Mouse (Mus musculus) ES-Bruce4 (cell line): ENCODE results near the gene Polr2h. TPM values are rescaled to one million over a fixed set of nuclear protein-coding genes. Genes with fewer than 3 reads are reported as not detected.
A peak's percentile ranks its signal among the peaks of the same experiment; 100 is the strongest.

Experiments
- H3K27ac ChIP-seq: 2 replicates; pipeline ENCODE4 v1.5.1; 2012; ENCODE audit warnings: low read length, inconsistent platforms; ENCODE audit not compliant: insufficient read depth
- H3K27me3 ChIP-seq: 2 replicates; pipeline ENCODE4 v1.6.1; 2012; ENCODE audit warnings: mild to moderate bottlenecking, low read length, inconsistent platforms; ENCODE audit not compliant: control insufficient read depth, poor library complexity, insufficient read depth, severe bottlenecking
- H3K36me3 ChIP-seq: 2 replicates; pipeline ENCODE4 v1.6.1; 2012; ENCODE audit warnings: inconsistent platforms, mild to moderate bottlenecking, low read length, moderate library complexity; ENCODE audit not compliant: control insufficient read depth, poor library complexity, insufficient read depth, severe bottlenecking
- H3K4me1 ChIP-seq: one replicate; pipeline ENCODE4 v1.8.1; 2011; ENCODE audit warnings: low read length; ENCODE audit not compliant: control insufficient read depth, insufficient read depth
- H3K4me3 ChIP-seq: 2 replicates; pipeline ENCODE4 v1.5.1; 2011; ENCODE audit warnings: low read depth, mild to moderate bottlenecking, low read length
- H3K9ac ChIP-seq: 2 replicates; pipeline ENCODE4 v1.6.1; 2012; ENCODE audit warnings: low read depth, mild to moderate bottlenecking, inconsistent platforms; ENCODE audit not compliant: poor library complexity, severe bottlenecking
- H3K9me3 ChIP-seq: replicated peaks from 2 replicates; pipeline ENCODE4 v1.6.1; 2012; ENCODE audit warnings: mild to moderate bottlenecking, low read length, inconsistent platforms; ENCODE audit not compliant: control insufficient read depth, poor library complexity, insufficient read depth, severe bottlenecking
- CTCF ChIP-seq: IDR thresholded peaks from one replicate; pipeline ENCODE4 v1.8.1; 2011; ENCODE audit warnings: low read depth, low read length
- EP300 ChIP-seq: IDR thresholded peaks from 2 replicates; pipeline ENCODE4 v1.6.1; 2011; ENCODE audit warnings: low read depth, low read length; ENCODE audit not compliant: insufficient read depth
- POLR2A ChIP-seq: IDR thresholded peaks from one replicate; pipeline ENCODE4 v1.8.1; 2011; ENCODE audit warnings: low read length; ENCODE audit not compliant: insufficient read depth
- polyA plus RNA-seq: library from polyadenylated mRNA; stranded (reverse); fragments of >200 nt; gene quantifications from 2 replicates; pipeline ENCODE4 v1.2.4, GENCODE M21; 2011; ENCODE audit warnings: low read depth; ENCODE audit not compliant: missing spikeins, insufficient read depth, insufficient read length

The Polr2h gene
- polyA plus RNA-seq, 1 experiment, result 90.6 TPM

- Histone ChIP-seq H3K27ac (no peak overlapping the region), H3K27me3 (no peaks in the 10 kb centered on the region), H3K9ac (no peak overlapping the region), H3K4me3 (no peak overlapping the region), H3K9me3 (no peaks in the 10 kb centered on the region), H3K4me1 (no peaks in the 10 kb centered on the region), H3K36me3 (no peaks in the 10 kb centered on the region)
- no peak for TF ChIP-seq POLR2A
- no peak for TF ChIP-seq CTCF
- TF ChIP-seq EP300, result no peak
Measured at GRCm38 (mm10) chr16:20699266-20699665, 18.2 kb upstream of the Polr2h start.

- H3K9ac ChIP-seq, result no peak overlapping the region
- H3K4me3 ChIP-seq, result no peak overlapping the region
- H3K9me3 ChIP-seq, result no peaks in the 10 kb centered on the region
- H3K27me3 ChIP-seq, result no peaks in the 10 kb centered on the region
- H3K4me1 ChIP-seq, result no peaks in the 10 kb centered on the region
- H3K36me3 ChIP-seq, result no peaks in the 10 kb centered on the region
- TF ChIP-seq POLR2A, result no peak
- TF ChIP-seq CTCF, result no peak
- no peak for TF ChIP-seq EP300
- H3K27ac ChIP-seq, result no peak overlapping the region
Measured at GRCm38 (mm10) chr16:20700036-20700435, 17.4 kb upstream of the Polr2h start.

- Histone ChIP-seq H3K27ac (peak overlapping the region; percentile 71; the same call in 1 of the 2 replicates), H3K27me3 (no peaks in the 10 kb centered on the region), H3K9me3 (no peaks in the 10 kb centered on the region), H3K36me3 (0 out of 2 replicates have a peak, but pooled peaks cover 5% of the 10 kb centered on the region), H3K4me1 (no peaks in the 10 kb centered on the region), H3K4me3 (peak overlapping the region; percentile 66), H3K9ac (peak overlapping the region; percentile 54)
- TF ChIP-seq EP300 (no peak), CTCF (no peak), POLR2A (no peak)
Measured at GRCm38 (mm10) chr16:20701316-20701715, 16.1 kb upstream of the Polr2h start.

GRCm38 (mm10) chr16:20701729-20702521 lies 15.5 kb upstream of the Polr2h start:
- H3K9ac ChIP-seq, result peak overlapping the region; percentile 54
- TF ChIP-seq POLR2A (no peak), CTCF (no peak), EP300 (no peak)
- H3K9me3 ChIP-seq, result no peaks in the 10 kb centered on the region
- no peaks in the 10 kb centered on the region for H3K27me3 ChIP-seq
- no peaks in the 10 kb centered on the region for H3K4me1 ChIP-seq
- H3K4me3 ChIP-seq, result peak overlapping the region; percentile 66
- 0 out of 2 replicates have a peak, but pooled peaks cover 5% of the 10 kb centered on the region for H3K36me3 ChIP-seq
- H3K27ac ChIP-seq, result peak overlapping the region; percentile 71

GRCm38 (mm10) chr16:20702522-20702893 lies 15.0 kb upstream of the Polr2h start:
- H3K9ac ChIP-seq, result peak overlapping the region; percentile 54
- H3K4me3 ChIP-seq, result peak overlapping the region; percentile 66
- no peaks in the 10 kb centered on the region for H3K9me3 ChIP-seq
- peak overlapping the region; percentile 71 for H3K27ac ChIP-seq
- H3K4me1 ChIP-seq, result no peaks in the 10 kb centered on the region
- H3K27me3 ChIP-seq, result no peaks in the 10 kb centered on the region
- H3K36me3 ChIP-seq, result 0 out of 2 replicates have a peak, but pooled peaks cover 5% of the 10 kb centered on the region
- TF ChIP-seq CTCF, result peak; percentile 65
- no peak for TF ChIP-seq POLR2A

GRCm38 (mm10) chr16:20703071-20703470 lies 14.4 kb upstream of the Polr2h start:
- Histone ChIP-seq H3K4me3 (no peak overlapping the region), H3K9ac (no peak overlapping the region), H3K36me3 (0 out of 2 replicates have a peak, but pooled peaks cover 5% of the 10 kb centered on the region), H3K4me1 (no peaks in the 10 kb centered on the region), H3K27ac (no peak overlapping the region), H3K9me3 (no peaks in the 10 kb centered on the region), H3K27me3 (no peaks in the 10 kb centered on the region)
- no peak for TF ChIP-seq EP300
- no peak for TF ChIP-seq POLR2A
- TF ChIP-seq CTCF, result no peak
